Mouse (Mus musculus) lung, embryonic 16.5 days (tissue): ENCODE measurements around the gene Naip5. TPM values are rescaled to one million over a fixed set of nuclear protein-coding genes. Genes with fewer than 3 reads are reported as not detected.
"Not testable (repeated sequence)": the region's sequence is repeated elsewhere in the genome, so short reads cannot be mapped to it uniquely, and the experiment has no call there.

Experiments
- ATAC-seq: fragments of 200-750 bp; cut with Nextera tagmentation; 2 replicates; pipeline ENCODE4 v1.8.0; 2017; ENCODE audit warnings: low read depth, mild to moderate bottlenecking, moderate library complexity
- H3K27ac ChIP-seq: fragments of 300-500 bp; sonication (generic); 2 replicates; pipeline ENCODE4 v1.5.1; 2014; ENCODE audit warnings: mild to moderate bottlenecking, control low read depth, low read length
- H3K27me3 ChIP-seq: fragments of 300-500 bp; sonication (generic); 2 replicates; pipeline ENCODE4 v1.6.1; 2014; ENCODE audit warnings: low read depth, low read length, mixed read lengths; ENCODE audit not compliant: control insufficient read depth, insufficient read depth
- H3K36me3 ChIP-seq: fragments of 300-500 bp; sonication (generic); 2 replicates; pipeline ENCODE4 v1.6.1; 2014; ENCODE audit warnings: low read length; ENCODE audit not compliant: control insufficient read depth, insufficient read depth
- H3K4me1 ChIP-seq: fragments of 300-500 bp; sonication (generic); replicated peaks from 2 replicates; pipeline ENCODE4 v1.6.1; 2014; ENCODE audit warnings: low read length, mixed read lengths; ENCODE audit not compliant: control insufficient read depth, insufficient read depth
- H3K4me2 ChIP-seq: fragments of 300-500 bp; sonication (generic); 2 replicates; pipeline ENCODE4 v1.6.1; 2014; ENCODE audit warnings: low read depth, low read length, control low read depth
- H3K4me3 ChIP-seq: fragments of 300-500 bp; sonication (generic); 2 replicates; pipeline ENCODE4 v1.5.1; 2014; ENCODE audit warnings: mild to moderate bottlenecking, low read length, control low read depth
- H3K9ac ChIP-seq: fragments of 300-500 bp; sonication (generic); 2 replicates; pipeline ENCODE4 v1.6.1; 2014; ENCODE audit warnings: low read length, control low read depth
- H3K9me3 ChIP-seq: fragments of 300-500 bp; sonication (generic); 2 replicates; pipeline ENCODE4 v1.6.1; 2016; ENCODE audit warnings: low read length; ENCODE audit not compliant: control insufficient read depth
- WGBS: fragments of 180-500 bp; shearing (Covaris S2); extraction: QIAGEN DNeasy Blood & Tissue Kit; methylation state at CpG from one replicate; pipeline ENCODE4 v1.1.7; 2014; 5-methylcytosine and 5-hydroxymethylcytosine counted together
- polyA plus RNA-seq: library from polyadenylated mRNA; unstranded; fragments of >200 nt; fragmentation: Nextera tagmentation; extraction: Ambion mirVana; gene quantifications from 2 replicates; pipeline ENCODE4 v1.2.1, GENCODE M21; 2015

The Naip5 gene
- polyA plus RNA-seq = 0.31 and 0.43 TPM in 2 replicates

GRCm38 (mm10) chr13:100246223-100246622, at the start of gene Naip5:
Naip5 (minus strand) TSS chr13:100246323.
- H3K9me3 ChIP-seq, H3K36me3 ChIP-seq, H3K4me1 ChIP-seq, ATAC-seq, H3K4me2 ChIP-seq, H3K4me3 ChIP-seq, H3K9ac ChIP-seq, H3K27me3 ChIP-seq, H3K27ac ChIP-seq: not testable (repeated sequence)
- 77% methylated on average over 4 of the region's 4 CpGs for WGBS

GRCm38 (mm10) chr13:100284611-100285010, 38.5 kb upstream of the Naip5 start:
- no peak for ATAC-seq
- no peaks in the 10 kb centered on the region for H3K4me1 ChIP-seq
- no peak overlapping the region for H3K9ac ChIP-seq
- 74% methylated on average over 1 of the region's 1 CpGs for WGBS
- no peaks in the 10 kb centered on the region for H3K27me3 ChIP-seq
- no peak overlapping the region for H3K4me3 ChIP-seq
- no peak overlapping the region for H3K27ac ChIP-seq
- no peaks in the 10 kb centered on the region for H3K9me3 ChIP-seq
- no peak overlapping the region for H3K4me2 ChIP-seq
- no peaks in the 10 kb centered on the region for H3K36me3 ChIP-seq

GRCm38 (mm10) chr13:100271474-100272132, 25.5 kb upstream of the Naip5 start:
- not testable (repeated sequence) for ATAC-seq, H3K27me3 ChIP-seq, H3K4me2 ChIP-seq, H3K27ac ChIP-seq, H3K4me1 ChIP-seq, H3K4me3 ChIP-seq, H3K9ac ChIP-seq, H3K36me3 ChIP-seq, H3K9me3 ChIP-seq
- WGBS = no CpG with 5 or more reads among the region's 1 CpGs

GRCm38 (mm10) chr13:100256996-100257395, 10.9 kb upstream of the Naip5 start:
- WGBS = 20% methylated on average over 2 of the region's 2 CpGs
- H3K36me3 ChIP-seq, H3K9me3 ChIP-seq: not testable (repeated sequence)

GRCm38 (mm10) chr13:100255925-100256324, 9.8 kb upstream of the Naip5 start:
- WGBS = 85% methylated on average over 5 of the region's 6 CpGs
- H3K4me3 ChIP-seq, H3K9ac ChIP-seq, H3K27me3 ChIP-seq, H3K4me1 ChIP-seq, ATAC-seq, H3K9me3 ChIP-seq, H3K4me2 ChIP-seq, H3K27ac ChIP-seq, H3K36me3 ChIP-seq: not testable (repeated sequence)

More at GRCm38 (mm10) chr13:100256996-100257395, 10.9 kb upstream of the Naip5 start:
- H3K27ac ChIP-seq, H3K9ac ChIP-seq, H3K4me3 ChIP-seq, ATAC-seq, H3K27me3 ChIP-seq, H3K4me1 ChIP-seq, H3K4me2 ChIP-seq: not testable (repeated sequence)

DNA sequence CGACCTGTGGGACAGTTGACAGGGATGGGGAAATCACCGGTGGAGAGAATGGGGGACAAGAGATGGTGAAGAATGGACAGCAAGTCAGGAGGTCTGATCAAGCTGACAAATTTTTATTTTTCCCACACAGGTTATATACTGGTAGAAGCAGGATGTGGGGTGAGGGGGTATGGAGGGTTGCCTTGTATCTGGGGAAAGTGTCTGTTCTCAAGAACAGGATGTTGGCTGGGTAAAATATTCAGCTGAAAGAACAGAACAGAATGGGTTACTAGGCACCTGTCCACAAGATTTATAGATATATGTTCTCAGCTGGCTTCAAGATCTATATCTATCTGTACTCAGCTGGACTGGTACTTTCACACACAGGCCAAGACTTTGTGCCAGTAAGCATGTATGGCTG, 5.8 kb upstream of the Naip5 start:
- 77% methylated on average over 2 of the region's 2 CpGs for WGBS
- not testable (repeated sequence) for H3K27me3 ChIP-seq

GRCm38 (mm10) chr13:100246896-100247519, 885 bp upstream of the Naip5 start:
- not testable (repeated sequence) for H3K9me3 ChIP-seq, H3K4me3 ChIP-seq, ATAC-seq, H3K36me3 ChIP-seq, H3K4me1 ChIP-seq, H3K27me3 ChIP-seq, H3K27ac ChIP-seq, H3K9ac ChIP-seq, H3K4me2 ChIP-seq
- WGBS = 65% methylated on average over 5 of the region's 5 CpGs

More for the DNA sequence above, 5.8 kb upstream of the Naip5 start:
- ATAC-seq, H3K36me3 ChIP-seq, H3K4me1 ChIP-seq, H3K9ac ChIP-seq, H3K4me3 ChIP-seq, H3K9me3 ChIP-seq, H3K27ac ChIP-seq, H3K4me2 ChIP-seq: not testable (repeated sequence)

- no peak overlapping the region for H3K27ac ChIP-seq
- no peak overlapping the region for H3K4me2 ChIP-seq
- H3K36me3 ChIP-seq = no peaks in the 10 kb centered on the region
- ATAC-seq = no peak
- no peak overlapping the region for H3K4me3 ChIP-seq
- H3K9me3 ChIP-seq = no peaks in the 10 kb centered on the region
- no peaks in the 10 kb centered on the region for H3K4me1 ChIP-seq
- H3K9ac ChIP-seq = no peak overlapping the region
- no peaks in the 10 kb centered on the region for H3K27me3 ChIP-seq
Measured at GRCm38 (mm10) chr13:100243702-100244101, 2.4 kb downstream of the Naip5 start.

- not testable (repeated sequence) for H3K36me3 ChIP-seq, H3K4me1 ChIP-seq, H3K9me3 ChIP-seq, H3K9ac ChIP-seq, H3K4me2 ChIP-seq, ATAC-seq, H3K27me3 ChIP-seq, H3K4me3 ChIP-seq, H3K27ac ChIP-seq
- 75% methylated on average over 1 of the region's 1 CpGs for WGBS
Measured at GRCm38 (mm10) chr13:100213683-100214082, 32.4 kb downstream of the Naip5 start.
